Mouse (Mus musculus) forebrain, embryonic 16.5 days (tissue): ENCODE measurements around the gene Itpka. TPM values are rescaled to one million over a fixed set of nuclear protein-coding genes. Genes with fewer than 3 reads are reported as not detected.

Experiments used
- ATAC-seq: fragments of 200-750 bp; cut with Nextera tagmentation; 2 replicates; pipeline ENCODE4 v1.8.0; 2017; ENCODE audit warnings: mild to moderate bottlenecking, moderate library complexity
- H3K27ac ChIP-seq: fragments of 300-500 bp; sonication (generic); 2 replicates; pipeline ENCODE4 v1.5.1; 2014; ENCODE audit warnings: low read length, control low read depth
- H3K27me3 ChIP-seq: fragments of 300-500 bp; sonication (generic); replicated peaks from 2 replicates; pipeline ENCODE4 v1.6.1; 2014; ENCODE audit warnings: low read length; ENCODE audit not compliant: control insufficient read depth, insufficient read depth
- H3K36me3 ChIP-seq: fragments of 300-500 bp; sonication (generic); 2 replicates; pipeline ENCODE4 v1.6.1; 2014; ENCODE audit not compliant: control insufficient read depth, insufficient read depth
- H3K4me1 ChIP-seq: fragments of 300-500 bp; sonication (generic); replicated peaks from 2 replicates; pipeline ENCODE4 v1.6.1; 2014; ENCODE audit warnings: low read length; ENCODE audit not compliant: control insufficient read depth, insufficient read depth
- H3K4me2 ChIP-seq: fragments of 300-500 bp; sonication (generic); 2 replicates; pipeline ENCODE4 v1.6.1; 2014; ENCODE audit warnings: mild to moderate bottlenecking, low read length, control low read depth
- H3K4me3 ChIP-seq: fragments of 300-500 bp; sonication (generic); replicated peaks from 2 replicates; pipeline ENCODE4 v1.5.1; 2014; ENCODE audit warnings: mild to moderate bottlenecking, low read length, control low read depth
- H3K9ac ChIP-seq: fragments of 300-500 bp; sonication (generic); replicated peaks from 2 replicates; pipeline ENCODE4 v1.6.1; 2014; ENCODE audit warnings: low read depth, low read length, control low read depth
- H3K9me3 ChIP-seq: fragments of 300-500 bp; sonication (generic); 2 replicates; pipeline ENCODE4 v1.6.1; 2016; ENCODE audit warnings: low read length; ENCODE audit not compliant: control insufficient read depth
- WGBS: fragments of 180-500 bp; shearing (Covaris S2); extraction: QIAGEN DNeasy Blood & Tissue Kit; methylation state at CpG from one replicate; pipeline ENCODE4 v1.1.7; 2014; 5-methylcytosine and 5-hydroxymethylcytosine counted together
- polyA plus RNA-seq: library from polyadenylated mRNA; unstranded; fragments of >200 nt; fragmentation: Nextera tagmentation; extraction: Ambion mirVana; gene quantifications from 2 replicates; pipeline ENCODE4 v1.2.1, GENCODE M21; 2015

Itpka gene
- polyA plus RNA-seq, 1 experiment from 2014 or later, result 1.4 TPM

- Histone ChIP-seq H3K4me3 (no peak overlapping the region), H3K27me3 (no peaks in the 10 kb centered on the region), H3K9me3 (no peaks in the 10 kb centered on the region), H3K27ac (no peak overlapping the region), H3K4me1 (no peaks in the 10 kb centered on the region), H3K36me3 (peaks cover 40% of the 10 kb centered on the region), H3K4me2 (no peak overlapping the region), H3K9ac (no peak overlapping the region)
- no peak for ATAC-seq
- WGBS, result 95% methylated on average over 8 of the region's 8 CpGs
These were observed 21.1 kb upstream of the Itpka start for GRCm38 (mm10) chr2:119721070-119721469.

DNA sequence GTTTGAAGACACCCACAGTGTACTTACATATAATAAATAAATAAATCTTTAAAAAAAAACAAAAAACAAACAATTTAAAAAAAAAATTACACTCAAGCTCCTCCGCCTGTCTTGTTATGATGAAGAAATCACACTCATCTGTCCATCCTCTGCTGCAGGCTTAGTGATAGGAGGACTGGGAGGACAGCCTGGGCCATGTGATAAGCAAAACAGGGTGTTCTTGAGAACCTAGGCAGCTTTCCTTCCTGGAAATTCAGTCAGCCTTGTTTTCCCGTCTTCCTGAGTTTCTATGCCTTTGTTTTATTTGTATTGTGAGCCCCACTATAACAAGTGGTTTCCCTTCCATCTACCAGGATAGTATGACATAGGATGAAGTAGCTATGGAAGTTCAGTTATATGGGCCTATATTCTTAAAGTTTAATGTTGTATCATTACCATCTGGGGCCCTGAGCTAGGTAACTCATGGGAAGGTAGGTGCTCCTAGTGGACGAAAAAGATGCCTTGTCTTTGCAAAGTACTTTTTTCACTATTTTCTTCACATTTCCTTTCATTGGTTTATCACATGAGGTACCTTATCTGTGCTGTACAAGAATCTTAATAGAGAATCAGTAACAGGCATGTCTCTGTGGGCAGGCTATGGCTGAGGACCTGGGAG, 14.2 kb upstream of the Itpka start:
- Histone ChIP-seq H3K9ac (no peak overlapping the region), H3K9me3 (no peaks in the 10 kb centered on the region), H3K4me1 (no peaks in the 10 kb centered on the region), H3K27ac (no peak overlapping the region), H3K27me3 (no peaks in the 10 kb centered on the region), H3K4me2 (no peak overlapping the region), H3K4me3 (no peak overlapping the region), H3K36me3 (peaks cover 66% of the 10 kb centered on the region)
- ATAC-seq, result no peak
- 95% methylated on average over 3 of the region's 3 CpGs for WGBS

DNA sequence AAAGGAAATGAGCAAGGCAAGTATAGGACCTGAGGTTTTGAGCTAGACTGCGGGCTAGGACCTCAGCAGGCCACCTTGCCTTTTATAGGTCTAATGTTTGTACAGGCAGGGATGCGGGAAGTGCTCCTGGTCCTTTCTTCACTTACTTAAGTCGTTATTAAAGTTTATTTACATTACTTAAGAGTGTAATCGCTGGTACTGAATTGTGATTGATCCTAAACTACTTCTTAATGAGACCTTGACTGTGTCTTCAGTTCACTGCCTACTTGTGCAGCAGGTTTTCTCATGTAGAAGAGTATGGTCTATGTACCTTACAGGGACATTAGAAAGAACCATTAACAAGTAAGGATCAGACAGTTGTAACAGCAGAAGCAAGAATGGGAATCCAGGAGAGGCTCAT, 11.4 kb upstream of the Itpka start:
- H3K27me3 ChIP-seq, result no peaks in the 10 kb centered on the region
- H3K4me1 ChIP-seq, result no peaks in the 10 kb centered on the region
- H3K4me3 ChIP-seq, result no peak overlapping the region
- no peak overlapping the region for H3K9ac ChIP-seq
- H3K9me3 ChIP-seq, result no peaks in the 10 kb centered on the region
- no peak overlapping the region for H3K27ac ChIP-seq
- H3K36me3 ChIP-seq, result peaks cover 57% of the 10 kb centered on the region
- WGBS, result 90% methylated on average over 4 of the region's 4 CpGs
- no peak overlapping the region for H3K4me2 ChIP-seq
- ATAC-seq, result no peak

DNA sequence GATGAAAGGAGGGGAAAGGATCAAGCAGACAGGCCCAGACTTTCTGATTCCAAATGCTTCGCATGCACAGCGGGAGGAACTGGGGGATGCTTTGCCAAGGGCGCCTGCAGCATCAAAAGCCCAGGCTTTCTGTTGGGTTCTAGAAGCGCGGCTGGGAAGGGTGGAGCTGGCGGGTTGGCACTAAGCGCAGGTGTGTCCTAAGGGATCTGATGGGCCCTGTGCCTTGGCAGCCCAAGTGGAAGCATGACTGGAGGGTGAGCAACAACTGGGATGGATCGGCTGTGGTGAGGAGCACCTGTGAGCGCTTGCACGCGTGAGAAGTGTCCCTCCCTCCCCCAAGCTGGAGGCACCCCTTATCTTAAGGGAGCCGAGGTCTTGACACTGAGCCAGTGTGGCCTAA, 5.0 kb upstream of the Itpka start:
- Histone ChIP-seq H3K27ac (no peak overlapping the region), H3K4me3 (no peak overlapping the region), H3K4me1 (peaks cover 8% of the 10 kb centered on the region), H3K9ac (no peak overlapping the region), H3K36me3 (peaks cover 9% of the 10 kb centered on the region), H3K9me3 (no peaks in the 10 kb centered on the region), H3K4me2 (no peak overlapping the region), H3K27me3 (peaks cover 3% of the 10 kb centered on the region; the same call in 1 of the 2 replicates)
- WGBS, result 29% methylated on average over 12 of the region's 12 CpGs
- no peak for ATAC-seq

- no peak overlapping the region for H3K27ac ChIP-seq
- no peak overlapping the region for H3K4me2 ChIP-seq
- no peaks in the 10 kb centered on the region for H3K9me3 ChIP-seq
- ATAC-seq, result no peak
- peaks cover 27% of the 10 kb centered on the region for H3K4me1 ChIP-seq
- WGBS, result 31% methylated on average over 2 of the region's 2 CpGs
- H3K9ac ChIP-seq, result no peak overlapping the region
- H3K4me3 ChIP-seq, result no peak overlapping the region
- no peaks in the 10 kb centered on the region; the same call in 1 of the 2 replicates for H3K36me3 ChIP-seq
- peaks cover 29% of the 10 kb centered on the region for H3K27me3 ChIP-seq
These were observed 1.6 kb upstream of the Itpka start for GRCm38 (mm10) chr2:119740567-119740966.

DNA sequence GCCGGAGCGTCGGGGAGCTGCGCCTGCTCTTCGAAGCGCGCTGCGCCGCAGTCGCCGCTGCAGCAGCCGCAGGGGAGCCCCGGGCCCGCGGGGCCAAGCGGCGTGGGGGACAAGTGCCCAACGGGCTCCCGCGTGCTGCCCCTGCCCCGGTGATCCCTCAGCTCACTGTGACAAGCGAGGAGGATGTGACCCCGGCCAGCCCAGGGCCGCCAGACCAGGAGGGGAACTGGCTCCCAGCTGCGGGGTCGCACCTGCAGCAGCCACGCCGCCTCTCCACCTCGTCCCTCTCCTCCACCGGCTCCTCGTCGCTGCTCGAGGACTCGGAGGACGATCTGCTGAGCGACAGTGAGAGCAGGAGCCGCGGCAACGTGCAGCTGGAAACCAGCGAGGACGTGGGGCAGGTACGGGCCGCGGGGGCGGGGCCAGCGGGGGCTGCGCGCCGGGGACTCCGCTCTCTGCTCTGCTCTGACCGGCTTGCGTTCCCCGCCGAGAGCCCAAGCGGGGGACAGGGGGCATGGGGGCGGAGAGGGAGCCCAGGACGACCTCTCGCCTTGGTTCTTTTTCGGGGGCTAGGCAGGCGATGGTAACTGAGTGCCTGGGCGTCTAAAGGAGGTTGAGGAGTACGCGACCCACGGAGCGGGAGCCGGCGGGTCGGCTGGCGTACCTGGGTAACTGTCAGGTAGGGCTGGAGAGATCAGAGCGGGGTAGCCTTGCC, 481 bp downstream of the Itpka start:
- peak overlapping the region; percentile 59 for H3K4me3 ChIP-seq
- peaks cover 27% of the 10 kb centered on the region for H3K4me1 ChIP-seq
- no peak overlapping the region for H3K27ac ChIP-seq
- no peaks in the 10 kb centered on the region for H3K36me3 ChIP-seq
- peak overlapping the region; percentile 96 for H3K4me2 ChIP-seq
- H3K9ac ChIP-seq, result peak overlapping the region; percentile 64
- WGBS, result under 1% methylated on average over 69 of the region's 70 CpGs
- H3K27me3 ChIP-seq, result peaks cover 33% of the 10 kb centered on the region
- peak; percentile 36 for ATAC-seq
- no peaks in the 10 kb centered on the region for H3K9me3 ChIP-seq

DNA sequence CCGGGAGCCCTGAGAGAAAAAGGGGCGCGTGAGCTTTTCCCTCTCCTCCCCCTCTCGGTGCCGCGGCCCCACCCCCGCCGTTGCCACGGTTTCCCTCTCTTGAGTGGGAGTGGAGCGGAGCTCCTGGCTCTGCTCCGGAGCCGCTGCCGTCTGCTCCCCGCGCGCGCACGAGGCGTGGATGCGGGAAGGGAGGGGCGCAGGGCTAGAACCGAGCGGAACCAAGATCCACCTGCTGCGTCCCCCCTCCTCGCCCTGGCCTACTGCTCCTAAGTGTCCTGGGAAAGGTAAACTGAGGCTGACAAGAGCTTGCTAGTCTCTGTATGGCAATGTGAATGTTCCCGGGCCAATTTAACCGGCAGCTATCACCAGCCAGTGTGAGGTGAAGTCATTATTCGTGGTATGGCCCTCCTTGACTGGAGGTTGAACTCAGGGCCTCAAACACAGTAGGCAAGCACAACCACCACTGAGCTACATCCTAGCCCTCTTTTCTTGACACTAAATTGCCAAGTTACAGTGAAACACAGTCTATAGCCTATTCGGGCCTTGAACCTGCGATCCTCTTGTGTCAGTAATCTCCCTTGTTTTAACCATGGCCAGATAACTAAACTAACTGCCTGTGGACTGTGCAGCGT, 1.2 kb downstream of the Itpka start:
- H3K36me3 ChIP-seq, result no peaks in the 10 kb centered on the region
- peak overlapping the region; percentile 59 for H3K4me3 ChIP-seq
- no peak overlapping the region for H3K27ac ChIP-seq
- H3K9ac ChIP-seq, result peak overlapping the region; percentile 64
- no peaks in the 10 kb centered on the region for H3K9me3 ChIP-seq
- peak overlapping the region; percentile 96 for H3K4me2 ChIP-seq
- ATAC-seq, result no peak; the same call in 1 of the 2 replicates
- peaks cover 27% of the 10 kb centered on the region for H3K4me1 ChIP-seq
- WGBS, result 6% methylated on average over 31 of the region's 31 CpGs
- H3K27me3 ChIP-seq, result peaks cover 33% of the 10 kb centered on the region

- ATAC-seq, result no peak
- 7% methylated on average over 22 of the region's 22 CpGs for WGBS
- peaks cover 33% of the 10 kb centered on the region for H3K27me3 ChIP-seq
These were observed 1.6 kb downstream of the Itpka start for GRCm38 (mm10) chr2:119743808-119744162.

More at GRCm38 (mm10) chr2:119743808-119744162, 1.6 kb downstream of the Itpka start:
- no peak overlapping the region for H3K27ac ChIP-seq
- peaks cover 27% of the 10 kb centered on the region for H3K4me1 ChIP-seq
- H3K9ac ChIP-seq, result no peak overlapping the region
- H3K4me2 ChIP-seq, result no peak overlapping the region
- H3K9me3 ChIP-seq, result no peaks in the 10 kb centered on the region
- H3K4me3 ChIP-seq, result peak overlapping the region; percentile 3
- no peaks in the 10 kb centered on the region for H3K36me3 ChIP-seq
